Mouse (Mus musculus): ENCODE measurements around the gene Slc44a2.

GRCm38 (mm10) chr9:21354796-21355195, 34.3 kb downstream of the Slc44a2 start:
- no peak for TF ChIP-seq EP300 (IDR thresholded peaks at IDR 0.05; ENCODE audit: low read depth)
- no peak for TF ChIP-seq CTCF (IDR thresholded peaks at IDR 0.05; ENCODE audit: low read depth)
